Mouse (Mus musculus): Measurements from ENCODE around the gene Clca4b. TPM values are rescaled to one million over a fixed set of nuclear protein-coding genes. Genes with fewer than 3 reads are reported as not detected.

Gene Clca4b
- polyA plus RNA-seq (2014; fragmentation: Nextera tagmentation; extraction: Ambion mirVana): not detected in 2 replicates

DNA sequence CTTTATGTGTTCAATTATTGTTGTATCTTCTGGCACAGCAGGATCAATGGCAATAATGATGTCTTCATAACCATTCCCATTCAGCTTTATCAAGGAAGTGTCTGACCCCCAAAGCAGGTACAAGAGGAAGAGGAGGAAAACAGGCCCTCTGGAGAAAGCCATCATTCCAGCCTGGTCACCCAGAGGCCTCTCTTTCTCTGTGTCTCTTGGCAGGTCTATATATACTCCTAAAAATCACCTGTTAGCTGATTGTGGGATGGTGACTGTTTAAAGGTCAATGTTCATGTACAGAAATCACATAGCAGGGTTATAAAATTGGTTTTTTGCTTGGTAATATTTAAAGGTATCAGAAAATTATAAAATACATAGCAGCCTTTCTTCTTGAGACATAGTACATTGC, at the start of gene Clca4b:
Gene Clca4b (minus strand): TSS at position 195 of the 400 bp plus-strand sequence.
- ATAC-seq (no peak), DNase-seq (ENCODE audit: low spot score) (no peak)
- H3K27me3 ChIP-seq (replicated peaks; ENCODE audit: control insufficient read depth, insufficient read depth, low read length): no peaks in the 10 kb centered on the region
- H3K4me1 ChIP-seq (ENCODE audit: control insufficient read depth, insufficient read depth, low read length): no peaks in the 10 kb centered on the region
- no peaks in the 10 kb centered on the region for H3K9me3 ChIP-seq (replicated peaks; ENCODE audit: control insufficient read depth, low read length)
- no peak within 1 kb of the TSS for H3K4me2 ChIP-seq (ENCODE audit: low read length)
- H3K9ac ChIP-seq (ENCODE audit: low read length): no peak within 1 kb of the TSS
- no peak within 1 kb of the TSS for H3K4me3 ChIP-seq (ENCODE audit: low read depth, low read length)
- no peak within 1 kb of the TSS for H3K27ac ChIP-seq (ENCODE audit: low read depth, low read length)
- no peaks in the 10 kb centered on the region for H3K36me3 ChIP-seq (ENCODE audit: control insufficient read depth, insufficient read depth, low read length)

DNA sequence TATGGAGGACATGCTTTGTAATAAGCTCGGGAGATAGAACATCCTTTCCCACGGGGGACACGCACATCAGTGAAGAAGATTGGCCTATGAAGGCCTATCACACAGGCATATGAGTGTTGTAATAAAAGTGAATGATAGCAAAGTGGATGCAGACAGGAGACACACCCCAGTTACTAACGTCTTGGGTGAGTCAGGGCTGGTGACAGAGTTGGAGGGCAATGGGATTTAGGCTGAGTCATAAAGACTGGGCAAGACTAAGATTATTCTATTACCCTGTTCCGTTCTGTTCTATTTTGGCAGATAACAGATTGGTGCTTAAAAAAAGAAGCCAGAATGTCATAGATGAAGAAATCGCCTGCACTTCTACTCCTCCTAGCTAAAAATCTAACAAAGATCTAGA, 48.2 kb upstream of the Clca4b start:
- Histone ChIP-seq H3K9ac (ENCODE audit: low read length) (no peak overlapping the region), H3K4me1 (ENCODE audit: control insufficient read depth, insufficient read depth, low read length) (no peaks in the 10 kb centered on the region), H3K27me3 (replicated peaks; ENCODE audit: control insufficient read depth, insufficient read depth, low read length) (no peaks in the 10 kb centered on the region), H3K36me3 (ENCODE audit: control insufficient read depth, insufficient read depth, low read length) (no peaks in the 10 kb centered on the region), H3K4me3 (ENCODE audit: low read depth, low read length) (no peak overlapping the region), H3K4me2 (ENCODE audit: low read length) (no peak overlapping the region), H3K27ac (ENCODE audit: low read depth, low read length) (no peak overlapping the region), H3K9me3 (replicated peaks; ENCODE audit: control insufficient read depth, low read length) (no peaks in the 10 kb centered on the region)
- 89% methylated on average over 6 of the region's 6 CpGs for WGBS
- DNase-seq (ENCODE audit: low spot score): no peak
- ATAC-seq: no peak

DNA sequence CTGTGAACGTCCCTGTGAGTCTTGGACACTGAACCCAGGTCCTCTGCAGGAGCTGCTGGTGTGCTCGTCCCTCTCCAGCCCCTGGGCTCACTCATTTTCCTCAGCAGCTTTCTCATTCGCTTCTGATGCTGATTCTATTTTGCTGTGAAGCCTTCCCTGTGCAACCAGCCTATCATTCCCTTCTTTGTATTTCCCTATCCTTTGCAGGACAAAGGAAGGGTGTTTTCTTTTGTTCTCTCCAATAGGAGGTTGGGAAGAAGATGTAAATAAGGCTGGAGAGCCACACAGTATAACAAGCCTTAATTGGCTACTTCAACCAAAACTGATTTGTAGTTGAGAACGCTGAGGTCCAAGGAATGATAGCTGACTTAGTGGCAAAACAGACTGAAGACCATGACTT, 45.3 kb upstream of the Clca4b start:
- 9% methylated on average over 4 of the region's 4 CpGs for WGBS
- no peak for ATAC-seq
- DNase-seq (ENCODE audit: low spot score): no peak
- Histone ChIP-seq H3K36me3 (ENCODE audit: control insufficient read depth, insufficient read depth, low read length) (no peaks in the 10 kb centered on the region), H3K4me2 (ENCODE audit: low read length) (no peak overlapping the region), H3K4me1 (ENCODE audit: control insufficient read depth, insufficient read depth, low read length) (no peaks in the 10 kb centered on the region), H3K9me3 (replicated peaks; ENCODE audit: control insufficient read depth, low read length) (no peaks in the 10 kb centered on the region), H3K9ac (ENCODE audit: low read length) (no peak overlapping the region), H3K27me3 (replicated peaks; ENCODE audit: control insufficient read depth, insufficient read depth, low read length) (no peaks in the 10 kb centered on the region), H3K4me3 (ENCODE audit: low read depth, low read length) (no peak overlapping the region), H3K27ac (ENCODE audit: low read depth, low read length) (no peak overlapping the region)

DNA sequence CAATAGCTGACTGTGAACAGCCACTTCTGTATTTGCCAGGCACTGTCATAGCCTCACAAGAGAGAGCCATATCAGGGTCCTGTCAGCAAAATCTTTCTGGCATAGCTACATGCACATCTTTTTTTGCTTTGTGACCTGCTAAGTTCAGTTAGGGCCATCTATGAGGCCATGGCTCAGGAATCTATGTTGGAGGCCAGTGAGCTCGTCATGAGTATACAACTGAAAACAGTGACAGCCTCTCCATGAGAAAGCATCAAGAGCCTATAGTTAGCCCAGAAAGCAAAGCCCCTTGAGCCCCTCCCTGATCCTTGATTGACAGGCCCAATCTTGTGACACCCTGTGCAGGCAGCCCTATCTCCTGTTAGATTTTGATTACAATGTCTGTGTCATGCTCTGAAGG, 43.8 kb upstream of the Clca4b start:
- H3K9ac ChIP-seq (ENCODE audit: low read length): no peak overlapping the region
- H3K36me3 ChIP-seq (ENCODE audit: control insufficient read depth, insufficient read depth, low read length): no peaks in the 10 kb centered on the region
- no peak overlapping the region for H3K27ac ChIP-seq (ENCODE audit: low read depth, low read length)
- H3K27me3 ChIP-seq (replicated peaks; ENCODE audit: control insufficient read depth, insufficient read depth, low read length): no peaks in the 10 kb centered on the region
- ATAC-seq: no peak
- no peak overlapping the region for H3K4me3 ChIP-seq (ENCODE audit: low read depth, low read length)
- H3K4me2 ChIP-seq (ENCODE audit: low read length): no peak overlapping the region
- H3K9me3 ChIP-seq (replicated peaks; ENCODE audit: control insufficient read depth, low read length): no peaks in the 10 kb centered on the region
- H3K4me1 ChIP-seq (ENCODE audit: control insufficient read depth, insufficient read depth, low read length): no peaks in the 10 kb centered on the region
- DNase-seq (ENCODE audit: low spot score): no peak
- 45% methylated on average over 1 of the region's 1 CpGs for WGBS

DNA sequence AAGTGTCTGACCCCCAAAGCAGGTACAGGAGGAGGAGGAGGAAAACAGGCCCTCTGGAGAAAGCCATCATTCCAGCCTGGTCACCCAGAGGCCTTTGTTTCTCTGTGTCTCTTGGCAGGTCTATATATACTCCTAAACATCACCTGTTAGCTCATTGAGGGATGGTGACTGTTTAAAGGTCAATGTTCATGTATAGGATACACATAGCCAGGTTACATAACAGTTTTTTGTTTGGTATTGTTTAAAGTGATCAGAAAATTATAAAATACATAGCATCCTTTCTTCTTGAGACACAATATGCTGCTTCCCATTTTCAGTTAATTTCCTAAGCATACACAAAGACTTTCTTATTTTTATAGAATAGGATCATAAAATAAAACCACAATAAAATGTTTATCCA, 42.6 kb upstream of the Clca4b start, which contains the start of gene Clca4a:
Gene Clca4a (minus strand): TSS at position 101 of the 400 bp plus-strand sequence.
- no peaks in the 10 kb centered on the region for H3K36me3 ChIP-seq (ENCODE audit: control insufficient read depth, insufficient read depth, low read length)
- ATAC-seq (no peak), DNase-seq (ENCODE audit: low spot score) (no peak)
- no peaks in the 10 kb centered on the region for H3K4me1 ChIP-seq (ENCODE audit: control insufficient read depth, insufficient read depth, low read length)
- H3K4me2 ChIP-seq (ENCODE audit: low read length): no peak within 1 kb of the TSS
- no peak within 1 kb of the TSS for H3K4me3 ChIP-seq (ENCODE audit: low read depth, low read length)
- no peak within 1 kb of the TSS for H3K9ac ChIP-seq (ENCODE audit: low read length)
- H3K27me3 ChIP-seq (replicated peaks; ENCODE audit: control insufficient read depth, insufficient read depth, low read length): no peaks in the 10 kb centered on the region
- H3K27ac ChIP-seq (ENCODE audit: low read depth, low read length): no peak within 1 kb of the TSS
- no peaks in the 10 kb centered on the region for H3K9me3 ChIP-seq (replicated peaks; ENCODE audit: control insufficient read depth, low read length)

DNA sequence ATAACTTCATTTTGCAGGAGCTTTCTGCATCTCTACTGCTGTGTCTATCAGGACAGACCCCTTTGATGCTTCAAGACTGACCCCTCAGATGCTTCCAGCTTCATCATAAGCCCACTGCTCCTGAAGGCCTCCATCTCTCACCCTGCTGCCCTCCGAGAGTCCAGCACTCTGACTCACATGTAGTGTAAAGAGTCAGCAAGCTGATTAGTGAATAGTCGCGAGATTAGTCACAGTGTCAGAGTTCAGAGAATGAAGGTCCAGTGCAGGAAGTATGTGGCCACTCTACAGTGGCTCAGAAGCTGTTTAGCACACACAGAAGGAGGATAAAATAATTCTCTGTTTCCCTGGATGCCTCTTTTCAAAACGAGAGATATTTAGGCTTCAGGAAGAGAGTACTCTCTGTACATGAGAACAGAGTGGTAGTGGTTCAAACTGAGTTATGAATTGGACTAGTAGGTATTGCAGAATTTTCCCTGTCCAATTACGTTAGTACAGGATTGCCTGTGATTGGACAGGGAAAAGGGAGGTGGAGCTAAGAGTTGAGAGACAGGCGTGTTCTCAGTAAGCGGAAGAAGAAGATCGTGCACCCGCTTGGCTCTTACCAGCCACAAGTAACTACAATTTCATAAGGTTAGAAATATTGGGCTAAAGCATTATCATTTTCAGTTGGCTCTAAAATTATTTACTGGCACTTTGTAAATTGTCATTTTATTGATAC, 39.4 kb upstream of the Clca4b start:
- Histone ChIP-seq H3K9me3 (replicated peaks; ENCODE audit: control insufficient read depth, low read length) (no peaks in the 10 kb centered on the region), H3K4me3 (ENCODE audit: low read depth, low read length) (no peak overlapping the region), H3K4me2 (ENCODE audit: low read length) (no peak overlapping the region), H3K36me3 (ENCODE audit: control insufficient read depth, insufficient read depth, low read length) (no peaks in the 10 kb centered on the region), H3K27ac (ENCODE audit: low read depth, low read length) (no peak overlapping the region), H3K27me3 (replicated peaks; ENCODE audit: control insufficient read depth, insufficient read depth, low read length) (no peaks in the 10 kb centered on the region), H3K9ac (ENCODE audit: low read length) (no peak overlapping the region), H3K4me1 (ENCODE audit: control insufficient read depth, insufficient read depth, low read length) (no peaks in the 10 kb centered on the region)
- DNase-seq (ENCODE audit: low spot score): no peak
- ATAC-seq: no peak
- WGBS: 84% methylated on average over 9 of the region's 9 CpGs

DNA sequence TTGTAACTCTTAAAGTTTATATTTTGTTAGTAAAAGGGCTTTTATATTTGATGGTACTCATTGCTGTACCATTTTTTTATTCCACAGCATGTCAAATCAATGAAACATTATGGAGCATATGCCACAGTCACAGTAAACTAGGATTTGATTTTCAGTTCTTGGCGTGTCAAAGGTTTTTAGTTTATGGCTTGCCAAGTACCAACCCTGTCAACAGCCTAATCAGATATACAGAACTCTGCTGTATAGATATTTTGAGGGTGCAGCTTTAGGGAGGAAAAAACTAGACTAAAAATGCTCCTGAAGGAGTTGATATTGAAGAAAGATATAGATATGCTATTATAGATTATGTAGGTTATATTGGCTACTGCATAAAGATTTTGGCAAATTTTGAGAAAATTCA, 37.4 kb upstream of the Clca4b start:
- WGBS: 74% methylated on average over 1 of the region's 1 CpGs
- Histone ChIP-seq H3K9me3 (replicated peaks; ENCODE audit: control insufficient read depth, low read length) (no peaks in the 10 kb centered on the region), H3K4me2 (ENCODE audit: low read length) (no peak overlapping the region), H3K36me3 (ENCODE audit: control insufficient read depth, insufficient read depth, low read length) (no peaks in the 10 kb centered on the region), H3K4me1 (ENCODE audit: control insufficient read depth, insufficient read depth, low read length) (no peaks in the 10 kb centered on the region), H3K27ac (ENCODE audit: low read depth, low read length) (no peak overlapping the region), H3K9ac (ENCODE audit: low read length) (no peak overlapping the region), H3K27me3 (replicated peaks; ENCODE audit: control insufficient read depth, insufficient read depth, low read length) (no peaks in the 10 kb centered on the region), H3K4me3 (ENCODE audit: low read depth, low read length) (no peak overlapping the region)
- ATAC-seq (no peak), DNase-seq (ENCODE audit: low spot score) (peak; percentile 13)

DNA sequence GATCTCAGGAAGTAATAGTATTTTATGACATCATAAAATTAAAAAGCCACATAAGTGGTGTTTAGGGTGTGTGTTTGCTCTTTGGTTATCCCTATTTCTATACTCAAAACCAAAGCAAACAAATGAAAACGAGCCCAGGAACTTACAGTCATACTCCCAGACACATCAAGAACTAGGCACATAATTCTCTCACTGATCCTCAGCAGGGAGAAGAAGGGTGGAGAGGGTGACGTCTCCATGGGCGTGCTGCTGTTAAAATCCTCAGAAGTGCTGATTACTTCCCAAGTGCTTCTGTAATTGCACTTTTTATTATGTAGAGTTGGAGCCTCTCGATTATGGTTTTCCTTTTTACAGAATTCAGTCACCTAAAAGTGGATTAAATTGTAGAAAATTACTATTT, 33.7 kb upstream of the Clca4b start:
- DNase-seq (ENCODE audit: low spot score) (no peak), ATAC-seq (no peak)
- Histone ChIP-seq H3K36me3 (ENCODE audit: control insufficient read depth, insufficient read depth, low read length) (no peaks in the 10 kb centered on the region), H3K4me3 (ENCODE audit: low read depth, low read length) (no peak overlapping the region), H3K9ac (ENCODE audit: low read length) (no peak overlapping the region), H3K27ac (ENCODE audit: low read depth, low read length) (no peak overlapping the region), H3K4me1 (ENCODE audit: control insufficient read depth, insufficient read depth, low read length) (no peaks in the 10 kb centered on the region), H3K9me3 (replicated peaks; ENCODE audit: control insufficient read depth, low read length) (no peaks in the 10 kb centered on the region), H3K27me3 (replicated peaks; ENCODE audit: control insufficient read depth, insufficient read depth, low read length) (no peaks in the 10 kb centered on the region), H3K4me2 (ENCODE audit: low read length) (no peak overlapping the region)
- 69% methylated on average over 4 of the region's 4 CpGs for WGBS

DNA sequence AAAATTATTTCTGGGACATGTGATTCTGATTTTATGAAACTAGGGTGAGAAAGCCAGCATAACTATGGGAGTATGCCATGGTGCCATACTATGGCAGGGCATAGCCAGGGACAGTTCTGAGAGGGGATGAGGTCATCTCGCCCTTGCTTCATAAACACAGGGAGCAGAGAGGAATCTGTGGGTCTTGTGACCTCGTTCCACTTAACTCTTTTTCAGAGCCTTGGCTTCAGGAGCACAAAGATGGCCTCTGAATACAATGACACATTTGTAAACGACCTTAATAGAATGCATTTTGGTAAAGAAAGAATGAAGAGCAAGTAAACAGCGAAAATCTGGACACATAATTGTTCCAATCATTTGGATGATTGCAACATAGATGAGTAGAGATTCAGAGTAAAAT, 18.5 kb upstream of the Clca4b start:
- no peak overlapping the region for H3K9ac ChIP-seq (ENCODE audit: low read length)
- WGBS: 59% methylated on average over 4 of the region's 4 CpGs
- no peaks in the 10 kb centered on the region for H3K9me3 ChIP-seq (replicated peaks; ENCODE audit: control insufficient read depth, low read length)
- H3K4me1 ChIP-seq (ENCODE audit: control insufficient read depth, insufficient read depth, low read length): no peaks in the 10 kb centered on the region
- H3K4me3 ChIP-seq (ENCODE audit: low read depth, low read length): no peak overlapping the region
- H3K36me3 ChIP-seq (ENCODE audit: control insufficient read depth, insufficient read depth, low read length): no peaks in the 10 kb centered on the region
- DNase-seq (ENCODE audit: low spot score): no peak
- no peaks in the 10 kb centered on the region for H3K27me3 ChIP-seq (replicated peaks; ENCODE audit: control insufficient read depth, insufficient read depth, low read length)
- no peak for ATAC-seq
- H3K4me2 ChIP-seq (ENCODE audit: low read length): no peak overlapping the region
- no peak overlapping the region for H3K27ac ChIP-seq (ENCODE audit: low read depth, low read length)
